Mouse (Mus musculus) layer of hippocampus, adult 11-12 months (tissue): ENCODE measurements around the gene Nfrkb.

Source experiments
- DNase-seq: peaks from one replicate; pipeline ENCODE4 v3.0.0; 2022; ENCODE audit warnings: low spot score

Gene Nfrkb

GRCm38 (mm10) chr9:31428971-31429370, 43.0 kb downstream of the Nfrkb start:
- DNase-seq: no peak

GRCm38 (mm10) chr9:31430011-31430410, 44.0 kb downstream of the Nfrkb start:
- DNase-seq: no peak

- DNase-seq: no peak
Measured at GRCm38 (mm10) chr9:31431751-31432150, 45.8 kb downstream of the Nfrkb start.

- no peak for DNase-seq
Measured at GRCm38 (mm10) chr9:31432336-31432975, 46.5 kb downstream of the Nfrkb start.

GRCm38 (mm10) chr9:31433431-31433830, 47.4 kb downstream of the Nfrkb start:
- no peak for DNase-seq

- no peak for DNase-seq
Measured at GRCm38 (mm10) chr9:31435415-31435814, 49.4 kb downstream of the Nfrkb start.

GRCm38 (mm10) chr9:31437861-31438260, 51.9 kb downstream of the Nfrkb start:
- no peak for DNase-seq

GRCm38 (mm10) chr9:31438834-31439233, 52.8 kb downstream of the Nfrkb start:
- DNase-seq: no peak

GRCm38 (mm10) chr9:31439341-31439740, 53.3 kb downstream of the Nfrkb start:
- DNase-seq: no peak

GRCm38 (mm10) chr9:31440366-31440765, 54.4 kb downstream of the Nfrkb start:
- DNase-seq: no peak

GRCm38 (mm10) chr9:31441487-31441886, 55.5 kb downstream of the Nfrkb start:
- DNase-seq: no peak

GRCm38 (mm10) chr9:31444236-31444635, 58.2 kb downstream of the Nfrkb start:
- no peak for DNase-seq

- DNase-seq: no peak
Measured at GRCm38 (mm10) chr9:31449145-31449772, 63.3 kb downstream of the Nfrkb start.

- DNase-seq: no peak
Measured at GRCm38 (mm10) chr9:31452166-31452565, 66.2 kb downstream of the Nfrkb start.

- DNase-seq: no peak
Measured at GRCm38 (mm10) chr9:31454356-31454755, 68.4 kb downstream of the Nfrkb start.

- DNase-seq: no peak
Measured at GRCm38 (mm10) chr9:31463190-31463589, 77.2 kb downstream of the Nfrkb start.

GRCm38 (mm10) chr9:31463692-31464474, 77.9 kb downstream of the Nfrkb start, which contains the start of gene Tmem45b:
Gene Tmem45b (minus strand): TSS chr9:31464462.
- DNase-seq: no peak
